Comparison of ENCODE assay signal across 8 mouse cellular contexts in the genomic region with DNA sequence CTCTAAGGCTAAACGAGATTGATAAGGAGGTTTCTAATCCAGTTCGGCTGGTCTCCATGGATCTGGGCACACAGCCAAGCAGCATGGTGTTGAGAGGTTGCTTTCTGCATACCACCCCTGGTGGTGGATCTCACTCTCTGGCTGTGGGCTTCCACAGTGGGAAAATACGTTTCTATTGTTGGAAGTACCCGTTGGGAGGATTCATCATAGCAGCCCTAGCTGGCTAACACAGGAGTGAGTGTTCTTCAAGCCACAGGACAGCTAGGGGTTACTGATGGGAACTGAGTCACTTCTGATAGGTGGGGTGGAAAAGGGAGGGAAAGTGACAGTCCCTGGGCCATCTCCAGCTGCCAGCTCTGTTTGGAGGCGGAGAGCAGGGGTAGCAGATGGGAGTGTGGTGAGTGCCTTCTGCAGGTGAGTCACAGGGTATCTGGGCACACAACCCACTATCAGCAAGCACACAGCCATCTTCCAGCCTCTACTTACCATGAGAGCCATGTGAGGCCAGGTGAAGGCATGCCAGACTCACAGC.
DNase-seq lines count a peak whose midpoint lies in the region; ATAC-seq lines count a peak whose summit lies in the region.

No protein-coding gene starts in this region.

- H3K9me3 ChIP-seq in embryonic facial prominence, embryonic 14.5 days (ENCODE audit: control insufficient read depth, low read length), result no peaks in the 10 kb centered on the region
- H3K9me3 ChIP-seq in embryonic facial prominence, embryonic 10.5 days, result no peaks in the 10 kb centered on the region
- H3K9me3 ChIP-seq in megakaryocyte, embryonic 14.5 days, result no peaks in the 10 kb centered on the region
- no peaks in the 10 kb centered on the region for H3K9me3 ChIP-seq in heart, embryonic 16.5 days (replicated peaks; ENCODE audit: control insufficient read depth, low read length)

- peak; percentile 82 for DNase-seq in embryonic facial prominence, embryonic 14.5 days (ENCODE audit: low spot score)
- no peak for DNase-seq in embryonic facial prominence, embryonic 10.5 days (ENCODE audit: low spot score)
- DNase-seq in lung, postnatal 10 days, result peak; percentile 53
- DNase-seq in thymus, postnatal 4 days, result no peak
- no peak for DNase-seq in embryo, embryonic 10 days (ENCODE audit: low spot score)

- H3K4me2 ChIP-seq in embryonic facial prominence, embryonic 14.5 days (ENCODE audit: low read depth, low read length), result no peak overlapping the region
- H3K4me2 ChIP-seq in heart, embryonic 16.5 days (ENCODE audit: low read depth, low read length), result peak overlapping the region; percentile 16; the same call in 1 of the 2 replicates

- peak; percentile 23; the same call in 1 of the 2 replicates for ATAC-seq in embryonic facial prominence, embryonic 14.5 days (ENCODE audit: low read depth)
- no peak for ATAC-seq in megakaryocyte, adult 5-6 weeks (ENCODE audit: poor library complexity, severe bottlenecking)
- ATAC-seq in heart, embryonic 16.5 days (replicated peaks; ENCODE audit: extremely low read depth, insufficient read depth, low FRiP score), result peak; percentile 76

- H3K9ac ChIP-seq in embryonic facial prominence, embryonic 14.5 days (ENCODE audit: low read depth, low read length), result no peak overlapping the region
- H3K9ac ChIP-seq in heart, embryonic 16.5 days (ENCODE audit: low read length), result no peak overlapping the region

- 0 out of 2 replicates have a peak, but pooled peaks cover 5% of the 10 kb centered on the region for H3K27me3 ChIP-seq in embryonic facial prominence, embryonic 14.5 days (replicated peaks; ENCODE audit: control insufficient read depth, insufficient read depth, low read length)
- peaks cover 22% of the 10 kb centered on the region for H3K27me3 ChIP-seq in embryonic facial prominence, embryonic 10.5 days (replicated peaks; ENCODE audit: low read depth, poor library complexity, severe bottlenecking)
- H3K27me3 ChIP-seq in megakaryocyte, embryonic 14.5 days (replicated peaks), result peaks cover 78% of the 10 kb centered on the region
- H3K27me3 ChIP-seq in heart, embryonic 16.5 days (ENCODE audit: control insufficient read depth, insufficient read depth, low read length), result no peaks in the 10 kb centered on the region; the same call in 1 of the 2 replicates

- H3K27ac ChIP-seq in embryonic facial prominence, embryonic 14.5 days (replicated peaks; ENCODE audit: low read depth, low read length), result no peak overlapping the region
- no peak overlapping the region; the same call in 1 of the 2 replicates for H3K27ac ChIP-seq in embryonic facial prominence, embryonic 10.5 days (replicated peaks)
- peak overlapping the region; percentile 79 for H3K27ac ChIP-seq in heart, embryonic 16.5 days (ENCODE audit: low read length)

- peaks cover 33% of the 10 kb centered on the region for H3K4me1 ChIP-seq in embryonic facial prominence, embryonic 14.5 days (ENCODE audit: control insufficient read depth, insufficient read depth, low read length)
- H3K4me1 ChIP-seq in embryonic facial prominence, embryonic 10.5 days, result peaks cover 37% of the 10 kb centered on the region
- H3K4me1 ChIP-seq in megakaryocyte, embryonic 14.5 days, result peaks cover 5% of the 10 kb centered on the region; the same call in 1 of the 2 replicates
- H3K4me1 ChIP-seq in heart, embryonic 16.5 days (ENCODE audit: control insufficient read depth, insufficient read depth, low read length), result peaks cover 37% of the 10 kb centered on the region

- 33% methylated on average over 5 of the region's 5 CpGs for WGBS in embryonic facial prominence, embryonic 14.5 days
- 78% methylated on average over 5 of the region's 5 CpGs for WGBS in embryonic facial prominence, embryonic 10.5 days
- WGBS in heart, embryonic 16.5 days, result 18% methylated on average over 5 of the region's 5 CpGs

- H3K4me3 ChIP-seq in embryonic facial prominence, embryonic 14.5 days (ENCODE audit: low read depth, low read length), result no peak overlapping the region
- no peak overlapping the region for H3K4me3 ChIP-seq in embryonic facial prominence, embryonic 10.5 days
- peak overlapping the region; percentile 39 for H3K4me3 ChIP-seq in megakaryocyte, embryonic 14.5 days (replicated peaks)
- no peak overlapping the region for H3K4me3 ChIP-seq in heart, embryonic 16.5 days (ENCODE audit: low read length)

- H3K36me3 ChIP-seq in embryonic facial prominence, embryonic 14.5 days (ENCODE audit: control insufficient read depth, insufficient read depth, low read length), result no peaks in the 10 kb centered on the region
- no peaks in the 10 kb centered on the region for H3K36me3 ChIP-seq in embryonic facial prominence, embryonic 10.5 days (replicated peaks)
- no peaks in the 10 kb centered on the region for H3K36me3 ChIP-seq in megakaryocyte, embryonic 14.5 days (replicated peaks; ENCODE audit: low read length)
- no peaks in the 10 kb centered on the region for H3K36me3 ChIP-seq in heart, embryonic 16.5 days (ENCODE audit: control insufficient read depth, insufficient read depth)

Comparison
In these comparisons a context has a peak if more than half of its experiments do, and no peak if none do; other contexts are left out.
1. DNase-seq: peak in embryonic facial prominence, embryonic 14.5 days (single experiment) and lung, postnatal 10 days (single experiment); none in embryonic facial prominence, embryonic 10.5 days (single experiment), thymus, postnatal 4 days (single experiment) and embryo, embryonic 10 days (single experiment).